Mouse (Mus musculus): Measurements from ENCODE around the gene Tmem156.

- TF ChIP-seq POLR2A (IDR thresholded peaks at IDR 0.05; ENCODE audit: control insufficient read depth, extremely low read depth, insufficient read depth, low read length, poor library complexity) = no peak
- TF ChIP-seq CTCF (IDR thresholded peaks at IDR 0.05; ENCODE audit: borderline replicate concordance, control insufficient read depth, extremely low read depth, insufficient read depth, low read length, poor library complexity) = no peak
Measured at GRCm38 (mm10) chr5:65043407-65043895, 48.5 kb downstream of the Tmem156 start.

Data from thymus, adult 2 months (tissue).